Mouse (Mus musculus): ENCODE data around the gene Kank1.

The Kank1 gene

DNA sequence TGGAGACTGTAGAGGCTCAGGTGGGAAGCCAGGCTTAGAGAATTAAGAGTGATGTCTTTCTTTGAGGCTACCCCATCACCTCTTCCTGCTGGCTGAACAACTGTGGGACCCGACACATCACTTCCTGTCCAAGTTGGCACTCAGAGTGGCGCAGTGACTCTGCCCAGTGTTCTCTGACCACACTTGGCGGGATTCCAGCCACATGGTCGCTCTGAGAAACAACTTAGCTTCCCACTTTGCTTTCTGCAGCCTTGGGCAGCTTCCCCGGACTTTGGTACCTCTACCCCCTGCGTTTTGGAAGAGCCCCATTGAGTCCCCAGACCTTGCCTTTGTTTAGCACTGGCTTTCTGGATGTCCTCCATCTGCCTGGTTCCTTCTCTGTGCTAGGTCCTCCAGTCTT lies 31.8 kb downstream of the Kank1 start:
- Histone ChIP-seq H3K36me3 (ENCODE audit: insufficient read depth, low read length) (no peaks in the 10 kb centered on the region), H3K4me1 (replicated peaks; ENCODE audit: low read depth, low read length) (peaks cover 10% of the 10 kb centered on the region), H3K4me3 (replicated peaks; ENCODE audit: low read length) (no peak overlapping the region), H3K27me3 (ENCODE audit: insufficient read depth, low read length) (no peaks in the 10 kb centered on the region), H3K9me3 (ENCODE audit: low read length) (no peaks in the 10 kb centered on the region; the same call in 1 of the 2 replicates)
- TF ChIP-seq CTCF (conservative IDR thresholded peaks at IDR 0.05; ENCODE audit: low read length) (no peak), POU5F1 (IDR thresholded peaks at IDR 0.05; ENCODE audit: borderline replicate concordance, low read length) (no peak), NANOG (IDR thresholded peaks at IDR 0.05; ENCODE audit: borderline replicate concordance, low read length) (no peak)

DNA sequence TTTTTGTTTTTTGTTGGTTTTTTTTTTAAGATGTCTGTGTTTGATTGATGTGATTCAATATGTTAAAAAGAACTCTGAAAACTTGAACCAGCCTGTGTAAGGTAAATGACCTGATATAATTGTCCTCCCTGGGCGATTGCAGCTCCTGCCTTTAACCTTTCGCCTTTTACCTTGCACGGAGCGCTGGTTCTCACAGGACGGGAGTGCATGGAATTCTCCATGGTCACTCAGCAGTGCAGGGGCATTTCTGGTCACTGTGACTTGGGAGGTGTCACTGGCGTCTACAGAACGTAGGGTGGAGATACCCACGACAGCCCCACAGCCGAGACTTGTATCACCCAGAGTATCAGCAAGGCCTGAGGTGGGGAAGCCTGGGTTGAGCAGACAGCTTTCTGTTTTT lies 34.8 kb downstream of the Kank1 start:
- no peak for TF ChIP-seq NANOG (IDR thresholded peaks at IDR 0.05; ENCODE audit: borderline replicate concordance, low read length)
- no peak for TF ChIP-seq CTCF (conservative IDR thresholded peaks at IDR 0.05; ENCODE audit: low read length)
- no peak for TF ChIP-seq POU5F1 (IDR thresholded peaks at IDR 0.05; ENCODE audit: borderline replicate concordance, low read length)
- H3K9me3 ChIP-seq (ENCODE audit: low read length): peaks cover 4% of the 10 kb centered on the region
- H3K4me3 ChIP-seq (replicated peaks; ENCODE audit: low read length): no peak overlapping the region
- H3K36me3 ChIP-seq (ENCODE audit: insufficient read depth, low read length): no peaks in the 10 kb centered on the region
- H3K27me3 ChIP-seq (ENCODE audit: insufficient read depth, low read length): no peaks in the 10 kb centered on the region
- peaks cover 10% of the 10 kb centered on the region for H3K4me1 ChIP-seq (replicated peaks; ENCODE audit: low read depth, low read length)

DNA sequence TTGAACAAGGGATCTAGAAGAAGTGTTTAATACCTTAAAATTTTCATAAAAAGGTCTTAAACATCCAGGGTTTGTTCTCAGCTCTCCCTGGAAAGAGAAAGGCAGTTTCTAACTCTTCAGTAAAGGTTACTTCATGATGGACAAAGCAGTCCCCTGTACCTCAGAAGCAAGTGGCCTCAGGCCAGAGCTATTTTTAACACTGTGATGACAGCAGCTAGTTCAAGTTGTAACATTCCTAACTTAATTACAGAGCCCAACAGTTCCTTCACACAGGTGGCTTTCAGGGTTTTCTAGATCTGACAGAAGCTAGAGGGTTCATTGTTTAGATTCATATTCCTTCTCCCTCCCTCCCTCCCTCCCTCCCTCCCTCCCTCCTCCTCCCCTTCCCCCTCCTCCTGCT lies 36.4 kb downstream of the Kank1 start:
- TF ChIP-seq CTCF (conservative IDR thresholded peaks at IDR 0.05; ENCODE audit: low read length): no peak
- no peak for TF ChIP-seq NANOG (IDR thresholded peaks at IDR 0.05; ENCODE audit: borderline replicate concordance, low read length)
- TF ChIP-seq POU5F1 (IDR thresholded peaks at IDR 0.05; ENCODE audit: borderline replicate concordance, low read length): no peak
- Histone ChIP-seq H3K27me3 (ENCODE audit: insufficient read depth, low read length) (no peaks in the 10 kb centered on the region), H3K36me3 (ENCODE audit: insufficient read depth, low read length) (no peaks in the 10 kb centered on the region), H3K9me3 (ENCODE audit: low read length) (peaks cover 4% of the 10 kb centered on the region), H3K4me3 (replicated peaks; ENCODE audit: low read length) (no peak overlapping the region), H3K4me1 (replicated peaks; ENCODE audit: low read depth, low read length) (peaks cover 7% of the 10 kb centered on the region; the same call in 1 of the 2 replicates)

DNA sequence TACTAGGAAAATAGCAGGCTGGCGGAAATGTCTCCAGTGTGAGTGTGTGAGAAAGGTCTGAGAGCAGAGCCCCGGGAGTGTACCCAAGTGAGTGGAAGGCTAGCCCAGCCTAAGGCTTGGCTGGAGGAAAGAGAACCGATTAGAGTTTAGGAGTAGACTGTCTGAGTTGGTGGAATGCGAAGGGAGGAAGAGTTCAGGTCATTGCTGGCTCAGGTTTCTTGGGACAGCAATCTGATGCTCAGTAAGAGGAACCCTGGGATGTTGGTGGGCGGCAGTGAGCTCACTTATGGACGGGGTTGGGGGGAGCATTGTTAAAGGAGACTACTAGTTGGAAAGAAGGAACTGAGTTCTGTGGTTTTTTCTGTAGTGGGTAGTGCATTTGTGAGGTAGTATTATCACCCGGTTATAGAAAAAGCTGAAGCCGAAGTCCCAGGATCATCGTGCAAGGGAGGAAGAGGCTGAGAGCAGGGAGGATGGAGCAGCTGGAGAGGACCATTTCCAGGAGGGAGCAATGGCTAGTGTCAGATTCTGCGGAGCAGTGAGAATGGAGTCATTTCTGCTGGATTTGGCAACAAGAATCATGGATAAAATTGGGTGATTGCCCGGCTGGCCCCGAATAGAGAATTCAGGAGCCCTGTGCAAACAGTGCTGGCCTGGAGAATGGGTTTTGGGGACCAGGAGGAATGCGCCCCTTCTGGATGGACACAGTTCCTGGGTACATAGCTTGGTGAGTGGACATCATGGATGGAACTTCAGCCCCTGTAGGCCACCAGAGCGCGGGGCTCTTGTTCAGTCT lies 40.0 kb downstream of the Kank1 start:
- H3K4me1 ChIP-seq (replicated peaks; ENCODE audit: low read depth, low read length): peaks cover 8% of the 10 kb centered on the region; the same call in 1 of the 2 replicates
- TF ChIP-seq POU5F1 (IDR thresholded peaks at IDR 0.05; ENCODE audit: borderline replicate concordance, low read length): no peak
- TF ChIP-seq CTCF (conservative IDR thresholded peaks at IDR 0.05; ENCODE audit: low read length): no peak
- no peak for TF ChIP-seq NANOG (IDR thresholded peaks at IDR 0.05; ENCODE audit: borderline replicate concordance, low read length)
- no peaks in the 10 kb centered on the region for H3K27me3 ChIP-seq (ENCODE audit: insufficient read depth, low read length)

DNA sequence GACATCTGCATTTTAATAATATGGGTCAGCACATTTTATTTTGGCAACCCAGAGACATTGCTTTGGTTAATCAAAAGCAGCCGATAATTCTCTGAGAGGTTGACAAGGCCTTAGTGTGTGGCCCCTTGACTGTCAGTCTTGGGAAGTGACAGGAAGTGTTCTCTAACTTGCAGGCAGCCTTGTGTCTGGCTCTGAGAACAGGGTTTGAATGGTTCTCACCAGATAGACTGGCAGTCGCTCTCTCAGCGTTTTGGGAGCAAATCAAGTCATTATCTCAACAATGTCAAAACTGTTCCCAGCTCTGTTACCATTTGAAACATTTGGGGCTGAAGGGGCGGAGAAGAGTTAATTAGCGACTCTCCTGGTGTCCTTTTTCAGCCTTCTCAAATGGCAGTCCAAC lies 41.0 kb downstream of the Kank1 start:
- no peak for TF ChIP-seq NANOG (IDR thresholded peaks at IDR 0.05; ENCODE audit: borderline replicate concordance, low read length)
- TF ChIP-seq POU5F1 (IDR thresholded peaks at IDR 0.05; ENCODE audit: borderline replicate concordance, low read length): no peak
- no peak for TF ChIP-seq CTCF (conservative IDR thresholded peaks at IDR 0.05; ENCODE audit: low read length)
- H3K27me3 ChIP-seq (ENCODE audit: insufficient read depth, low read length): no peaks in the 10 kb centered on the region
- peaks cover 4% of the 10 kb centered on the region; the same call in 1 of the 2 replicates for H3K9me3 ChIP-seq (ENCODE audit: low read length)
- H3K36me3 ChIP-seq (ENCODE audit: insufficient read depth, low read length): no peaks in the 10 kb centered on the region
- no peak overlapping the region for H3K4me3 ChIP-seq (replicated peaks; ENCODE audit: low read length)
- peaks cover 8% of the 10 kb centered on the region; the same call in 1 of the 2 replicates for H3K4me1 ChIP-seq (replicated peaks; ENCODE audit: low read depth, low read length)

More for the DNA sequence above, 40.0 kb downstream of the Kank1 start:
- Histone ChIP-seq H3K4me3 (replicated peaks; ENCODE audit: low read length) (no peak overlapping the region), H3K36me3 (ENCODE audit: insufficient read depth, low read length) (no peaks in the 10 kb centered on the region), H3K9me3 (ENCODE audit: low read length) (peaks cover 4% of the 10 kb centered on the region; the same call in 1 of the 2 replicates)

DNA sequence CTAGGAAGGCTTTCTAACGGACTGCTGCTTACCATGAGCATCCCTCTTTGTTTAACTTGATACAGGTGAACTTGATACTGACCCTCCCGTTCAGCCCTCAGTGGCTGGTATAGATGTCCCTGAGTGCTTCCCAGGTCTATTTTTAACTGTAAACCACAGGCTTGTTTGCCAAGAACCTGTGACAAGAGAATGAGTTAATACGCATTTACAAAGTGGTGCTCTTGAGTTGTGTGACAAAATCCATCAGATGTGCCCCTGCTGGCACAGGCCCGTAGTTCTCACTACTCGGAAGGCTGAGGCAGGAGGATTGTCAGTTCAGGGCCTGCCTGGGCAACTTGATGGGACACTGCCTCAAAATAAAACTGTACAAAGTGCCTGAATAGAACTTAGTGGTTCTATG lies 42.8 kb downstream of the Kank1 start:
- H3K9me3 ChIP-seq (ENCODE audit: low read length): peaks cover 3% of the 10 kb centered on the region; the same call in 1 of the 2 replicates
- H3K27me3 ChIP-seq (ENCODE audit: insufficient read depth, low read length): no peaks in the 10 kb centered on the region
- H3K4me1 ChIP-seq (replicated peaks; ENCODE audit: low read depth, low read length): peaks cover 8% of the 10 kb centered on the region; the same call in 1 of the 2 replicates
- H3K36me3 ChIP-seq (ENCODE audit: insufficient read depth, low read length): no peaks in the 10 kb centered on the region
- TF ChIP-seq POU5F1 (IDR thresholded peaks at IDR 0.05; ENCODE audit: borderline replicate concordance, low read length): no peak
- no peak for TF ChIP-seq CTCF (conservative IDR thresholded peaks at IDR 0.05; ENCODE audit: low read length)
- no peak for TF ChIP-seq NANOG (IDR thresholded peaks at IDR 0.05; ENCODE audit: borderline replicate concordance, low read length)
- no peak overlapping the region for H3K4me3 ChIP-seq (replicated peaks; ENCODE audit: low read length)

DNA sequence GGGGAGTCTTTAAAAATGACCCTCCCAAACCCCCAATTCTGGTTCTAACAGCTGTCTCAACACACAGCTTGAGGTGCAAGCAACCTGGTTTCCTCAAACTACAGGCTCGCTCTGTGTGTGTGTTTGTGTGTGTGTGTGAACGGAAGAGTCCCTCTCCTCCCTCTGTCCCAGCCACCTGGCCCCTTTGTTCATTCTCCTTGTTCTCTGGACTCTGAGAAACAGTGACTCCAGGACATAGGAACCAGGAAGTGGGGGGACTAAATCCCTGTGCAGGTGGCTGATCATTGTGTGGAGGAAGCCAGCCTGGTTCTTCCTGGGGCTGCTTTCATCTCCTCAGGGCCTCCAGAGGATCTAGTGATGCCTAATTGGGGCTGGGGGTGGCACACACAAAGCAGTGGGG lies 46.9 kb downstream of the Kank1 start:
- H3K36me3 ChIP-seq (ENCODE audit: insufficient read depth, low read length): no peaks in the 10 kb centered on the region
- no peaks in the 10 kb centered on the region for H3K27me3 ChIP-seq (ENCODE audit: insufficient read depth, low read length)
- no peak for TF ChIP-seq CTCF (conservative IDR thresholded peaks at IDR 0.05; ENCODE audit: low read length)
- no peak for TF ChIP-seq NANOG (IDR thresholded peaks at IDR 0.05; ENCODE audit: borderline replicate concordance, low read length)
- TF ChIP-seq POU5F1 (IDR thresholded peaks at IDR 0.05; ENCODE audit: borderline replicate concordance, low read length): no peak
- H3K9me3 ChIP-seq (ENCODE audit: low read length): no peaks in the 10 kb centered on the region
- no peak overlapping the region for H3K4me3 ChIP-seq (replicated peaks; ENCODE audit: low read length)
- no peaks in the 10 kb centered on the region; the same call in 1 of the 2 replicates for H3K4me1 ChIP-seq (replicated peaks; ENCODE audit: low read depth, low read length)

DNA sequence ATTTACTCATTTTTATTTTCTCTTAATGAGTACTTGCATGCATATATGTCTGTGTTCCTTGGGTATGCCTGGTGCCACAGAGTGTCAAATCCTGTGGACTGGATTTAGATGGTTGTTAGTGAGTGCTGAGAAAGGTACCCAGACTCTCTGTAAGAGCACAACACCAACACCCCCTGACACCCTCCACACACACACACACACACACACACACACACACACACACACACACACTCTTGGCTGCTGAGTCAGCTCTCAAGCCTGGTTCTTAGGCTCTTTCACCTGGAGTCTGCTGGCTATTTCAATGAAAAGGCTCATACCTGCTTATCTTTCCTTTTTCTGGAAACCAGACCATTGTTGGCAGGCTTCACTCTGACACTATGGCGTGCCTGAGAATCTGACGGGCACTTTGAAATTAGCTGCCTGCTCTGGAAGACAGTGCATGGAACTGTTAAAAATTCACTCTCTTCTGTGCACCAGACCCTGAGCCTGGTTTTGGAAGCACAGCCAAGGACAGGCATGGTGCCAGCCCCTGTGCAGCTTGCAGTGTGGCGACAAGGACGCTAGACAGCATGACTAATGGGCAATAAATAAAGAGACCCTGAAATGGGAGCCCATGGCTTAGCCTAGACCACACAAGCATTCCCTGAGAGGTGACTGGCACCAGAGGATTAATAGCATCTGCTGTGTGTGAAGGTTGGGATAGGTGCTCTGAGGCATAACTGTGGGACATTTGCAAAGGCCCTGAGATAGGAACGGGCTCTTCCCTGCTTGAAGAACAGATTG lies 49.2 kb downstream of the Kank1 start:
- Histone ChIP-seq H3K4me3 (replicated peaks; ENCODE audit: low read length) (no peak overlapping the region), H3K9me3 (ENCODE audit: low read length) (no peaks in the 10 kb centered on the region), H3K36me3 (ENCODE audit: insufficient read depth, low read length) (no peaks in the 10 kb centered on the region), H3K27me3 (ENCODE audit: insufficient read depth, low read length) (no peaks in the 10 kb centered on the region), H3K4me1 (replicated peaks; ENCODE audit: low read depth, low read length) (no peaks in the 10 kb centered on the region)
- TF ChIP-seq NANOG (IDR thresholded peaks at IDR 0.05; ENCODE audit: borderline replicate concordance, low read length): no peak
- no peak for TF ChIP-seq POU5F1 (IDR thresholded peaks at IDR 0.05; ENCODE audit: borderline replicate concordance, low read length)
- no peak for TF ChIP-seq CTCF (conservative IDR thresholded peaks at IDR 0.05; ENCODE audit: low read length)
